Mouse (Mus musculus): ENCODE measurements around the gene Fkbp8.
A peak's percentile ranks its signal among the peaks of the same experiment; 100 is the strongest.

Gene Fkbp8

GRCm38 (mm10) chr8:70529299-70529698, 1.8 kb downstream of the Fkbp8 start:
- DNase-seq (ENCODE audit: low spot score): no peak

- DNase-seq (ENCODE audit: low spot score): no peak
These were observed 2.2 kb downstream of the Fkbp8 start for GRCm38 (mm10) chr8:70529741-70530161.

GRCm38 (mm10) chr8:70530314-70530713, 2.8 kb downstream of the Fkbp8 start:
- DNase-seq (ENCODE audit: low spot score): no peak

- no peak for DNase-seq (ENCODE audit: low spot score)
These were observed 6.8 kb downstream of the Fkbp8 start for GRCm38 (mm10) chr8:70534281-70534680.

GRCm38 (mm10) chr8:70535221-70535620, 7.7 kb downstream of the Fkbp8 start:
- DNase-seq (ENCODE audit: low spot score): no peak

- DNase-seq (ENCODE audit: low spot score): peak; percentile 62
These were observed 8.2 kb downstream of the Fkbp8 start for GRCm38 (mm10) chr8:70535701-70536100.

- DNase-seq (ENCODE audit: low spot score): peak; percentile 63
These were observed 10.6 kb downstream of the Fkbp8 start for GRCm38 (mm10) chr8:70538024-70538579.

- peak; percentile 99 for DNase-seq (ENCODE audit: low spot score)
These were observed 11.1 kb downstream of the Fkbp8 start for GRCm38 (mm10) chr8:70538633-70539076.

GRCm38 (mm10) chr8:70539077-70539813, 11.7 kb downstream of the Fkbp8 start, which contains the start of gene Ell:
TSS of gene Ell (plus strand) at chr8:70539457.
- peak; percentile 99 for DNase-seq (ENCODE audit: low spot score)

GRCm38 (mm10) chr8:70540013-70540506, 12.5 kb downstream of the Fkbp8 start:
- DNase-seq (ENCODE audit: low spot score): no peak

- no peak for DNase-seq (ENCODE audit: low spot score)
These were observed 13.1 kb downstream of the Fkbp8 start for GRCm38 (mm10) chr8:70540507-70541071.

GRCm38 (mm10) chr8:70541081-70541480, 13.6 kb downstream of the Fkbp8 start:
- DNase-seq (ENCODE audit: low spot score): no peak

- DNase-seq (ENCODE audit: low spot score): peak; percentile 57
These were observed 16.7 kb downstream of the Fkbp8 start for GRCm38 (mm10) chr8:70544200-70544687.

- no peak for DNase-seq (ENCODE audit: low spot score)
These were observed 18.9 kb downstream of the Fkbp8 start for GRCm38 (mm10) chr8:70546412-70546811.

- DNase-seq (ENCODE audit: low spot score): no peak
These were observed 20.2 kb downstream of the Fkbp8 start for GRCm38 (mm10) chr8:70547762-70548161.

GRCm38 (mm10) chr8:70549412-70550184, 22.1 kb downstream of the Fkbp8 start:
- no peak for DNase-seq (ENCODE audit: low spot score)

GRCm38 (mm10) chr8:70551558-70552161, 24.1 kb downstream of the Fkbp8 start:
- no peak for DNase-seq (ENCODE audit: low spot score)

GRCm38 (mm10) chr8:70552836-70553235, 25.3 kb downstream of the Fkbp8 start:
- DNase-seq (ENCODE audit: low spot score): no peak

GRCm38 (mm10) chr8:70553740-70554139, 26.2 kb downstream of the Fkbp8 start:
- DNase-seq (ENCODE audit: low spot score): peak; percentile 82

- no peak for DNase-seq (ENCODE audit: low spot score)
These were observed 27.7 kb downstream of the Fkbp8 start for GRCm38 (mm10) chr8:70555079-70555747.

- no peak for DNase-seq (ENCODE audit: low spot score)
These were observed 30.8 kb downstream of the Fkbp8 start for GRCm38 (mm10) chr8:70558334-70558733.
